Mouse (Mus musculus) stomach, embryonic 16.5 days (tissue): ENCODE data around the gene Ankmy1. TPM values are rescaled to one million over a fixed set of nuclear protein-coding genes. Genes with fewer than 3 reads are reported as not detected.

Experiments
- ATAC-seq: fragments of 200-750 bp; cut with Nextera tagmentation; 2 replicates; pipeline ENCODE4 v1.8.0; 2017; ENCODE audit warnings: moderate number of reproducible peaks, moderate TSS enrichment; ENCODE audit not compliant: insufficient read depth, low FRiP score
- H3K27ac ChIP-seq: fragments of 300-500 bp; sonication (generic); 2 replicates; pipeline ENCODE4 v1.5.1; 2014; ENCODE audit warnings: low read length
- H3K27me3 ChIP-seq: fragments of 300-500 bp; sonication (generic); 2 replicates; pipeline ENCODE4 v1.6.1; 2014; ENCODE audit warnings: low read length, control low read depth, mixed read lengths; ENCODE audit not compliant: control insufficient read depth, insufficient read depth
- H3K36me3 ChIP-seq: fragments of 300-500 bp; sonication (generic); 2 replicates; pipeline ENCODE4 v1.6.1; 2014; ENCODE audit warnings: low read length; ENCODE audit not compliant: control insufficient read depth, insufficient read depth
- H3K4me1 ChIP-seq: fragments of 300-500 bp; sonication (generic); 2 replicates; pipeline ENCODE4 v1.6.1; 2014; ENCODE audit warnings: low read length, control low read depth, mixed read lengths; ENCODE audit not compliant: control insufficient read depth, insufficient read depth
- H3K4me2 ChIP-seq: fragments of 300-500 bp; sonication (generic); 2 replicates; pipeline ENCODE4 v1.6.1; 2014; ENCODE audit warnings: low read depth, low read length, mixed read lengths
- H3K4me3 ChIP-seq: fragments of 300-500 bp; sonication (generic); replicated peaks from 2 replicates; pipeline ENCODE4 v1.5.1; 2014; ENCODE audit warnings: mild to moderate bottlenecking, low read length
- H3K9ac ChIP-seq: fragments of 300-500 bp; sonication (generic); 2 replicates; pipeline ENCODE4 v1.6.1; 2014; ENCODE audit warnings: low read length
- H3K9me3 ChIP-seq: fragments of 300-500 bp; sonication (generic); replicated peaks from 2 replicates; pipeline ENCODE4 v1.6.1; 2016; ENCODE audit warnings: low read length, control low read depth; ENCODE audit not compliant: control insufficient read depth
- WGBS: fragments of 180-500 bp; shearing (Covaris S2); extraction: QIAGEN DNeasy Blood & Tissue Kit; methylation state at CpG from one replicate; pipeline ENCODE4 v1.1.7; 2014; 5-methylcytosine and 5-hydroxymethylcytosine counted together
- polyA plus RNA-seq: library from polyadenylated mRNA; unstranded; fragments of >200 nt; fragmentation: Nextera tagmentation; extraction: Ambion mirVana; gene quantifications from 2 replicates; pipeline ENCODE4 v1.2.1, GENCODE M21; 2015

The Ankmy1 gene
- polyA plus RNA-seq, 1 experiment from 2014 or later: 0.23 TPM

DNA sequence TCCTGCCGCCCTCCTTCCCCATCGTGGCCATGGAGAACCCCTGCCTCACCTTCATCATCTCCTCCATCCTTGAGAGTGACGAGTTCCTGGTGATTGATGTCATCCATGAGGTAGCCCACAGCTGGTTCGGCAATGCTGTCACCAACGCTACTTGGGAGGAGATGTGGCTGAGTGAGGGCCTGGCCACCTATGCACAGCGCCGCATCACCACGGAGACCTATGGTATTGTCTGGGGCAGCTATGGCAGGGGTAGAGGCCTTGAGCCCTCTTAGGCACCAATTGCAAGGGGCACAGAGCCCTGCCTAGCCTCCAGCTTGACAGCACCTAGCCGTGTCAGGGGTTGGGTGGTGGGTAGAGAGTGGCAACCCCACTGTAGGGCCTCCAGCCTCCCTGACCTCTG lies 14.0 kb upstream of the Ankmy1 start:
- Histone ChIP-seq H3K4me1 (peaks cover 10% of the 10 kb centered on the region), H3K9me3 (no peaks in the 10 kb centered on the region), H3K9ac (no peak overlapping the region), H3K4me3 (no peak overlapping the region), H3K27ac (no peak overlapping the region), H3K36me3 (peaks cover 39% of the 10 kb centered on the region), H3K4me2 (no peak overlapping the region), H3K27me3 (no peaks in the 10 kb centered on the region)
- no peak for ATAC-seq
- WGBS: 95% methylated on average over 9 of the region's 9 CpGs

DNA sequence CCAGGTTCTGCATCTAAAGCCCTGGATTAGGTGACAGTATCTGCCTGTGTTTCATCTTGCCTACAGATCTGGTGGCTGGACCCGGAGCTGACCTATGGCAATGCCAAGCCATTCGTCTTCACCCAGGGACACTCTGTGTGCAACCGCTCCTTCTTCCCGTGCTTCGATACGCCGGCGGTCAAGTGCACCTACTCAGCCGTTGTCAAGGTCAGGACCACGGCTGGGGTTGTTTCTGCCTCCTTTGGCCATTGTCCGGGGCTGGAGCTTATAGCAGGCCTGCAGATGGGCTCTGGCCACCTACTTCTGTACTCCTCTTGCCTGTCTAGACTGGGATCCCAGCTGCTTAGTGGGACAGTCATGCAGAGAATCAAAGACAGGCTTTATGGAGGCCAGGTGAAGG lies 12.3 kb upstream of the Ankmy1 start:
- Histone ChIP-seq H3K4me2 (no peak overlapping the region), H3K4me3 (no peak overlapping the region), H3K27me3 (no peaks in the 10 kb centered on the region), H3K4me1 (peaks cover 14% of the 10 kb centered on the region), H3K9ac (no peak overlapping the region), H3K9me3 (no peaks in the 10 kb centered on the region), H3K36me3 (peaks cover 35% of the 10 kb centered on the region), H3K27ac (no peak overlapping the region)
- no peak for ATAC-seq
- WGBS: 90% methylated on average over 11 of the region's 11 CpGs

DNA sequence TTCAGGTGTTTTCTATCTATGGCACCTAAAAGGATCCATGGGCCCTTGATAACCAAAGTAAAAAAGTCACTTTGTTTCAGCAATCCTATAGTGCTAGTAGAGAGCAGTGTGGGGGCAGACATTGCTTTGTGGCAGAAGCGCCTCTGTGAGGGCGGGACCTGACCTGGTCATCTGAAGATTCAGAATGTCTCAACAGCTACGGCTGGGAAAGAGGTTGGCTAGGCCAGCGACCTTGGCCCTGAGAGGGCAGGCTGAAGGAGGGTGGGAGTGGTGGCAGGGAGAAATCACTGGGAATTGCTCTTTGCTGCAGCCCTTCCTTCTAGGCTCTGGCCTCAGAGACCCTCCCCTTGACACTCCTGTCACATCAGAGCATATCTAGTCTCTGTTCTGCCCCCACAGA lies 11.5 kb upstream of the Ankmy1 start:
- Histone ChIP-seq H3K9me3 (no peaks in the 10 kb centered on the region), H3K4me3 (no peak overlapping the region), H3K4me1 (peaks cover 18% of the 10 kb centered on the region), H3K27me3 (no peaks in the 10 kb centered on the region), H3K9ac (no peak overlapping the region), H3K27ac (no peak overlapping the region), H3K36me3 (peaks cover 29% of the 10 kb centered on the region), H3K4me2 (no peak overlapping the region)
- ATAC-seq: no peak
- WGBS: 76% methylated on average over 4 of the region's 4 CpGs

DNA sequence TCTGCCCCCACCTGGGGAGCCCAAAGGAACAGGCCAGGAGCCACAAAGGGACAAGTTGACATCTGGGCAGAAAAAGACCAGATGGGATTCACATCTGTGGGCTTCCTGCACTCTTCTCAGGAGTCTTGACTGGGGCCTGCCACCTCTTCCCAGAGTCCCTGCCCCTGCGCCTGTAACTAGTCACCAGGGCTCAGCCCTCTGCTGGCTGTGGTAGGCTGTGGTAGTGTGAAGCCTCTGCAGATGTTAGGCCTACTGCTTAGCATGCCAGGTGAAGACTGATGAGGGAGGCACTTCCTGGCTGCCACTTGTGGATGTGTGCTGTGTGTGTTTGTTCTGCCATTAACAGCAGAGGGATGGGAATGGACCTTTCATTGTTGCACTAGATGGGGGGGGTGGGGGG lies 9.6 kb upstream of the Ankmy1 start:
- H3K27ac ChIP-seq: peak overlapping the region; percentile 95; the same call in 1 of the 2 replicates

DNA sequence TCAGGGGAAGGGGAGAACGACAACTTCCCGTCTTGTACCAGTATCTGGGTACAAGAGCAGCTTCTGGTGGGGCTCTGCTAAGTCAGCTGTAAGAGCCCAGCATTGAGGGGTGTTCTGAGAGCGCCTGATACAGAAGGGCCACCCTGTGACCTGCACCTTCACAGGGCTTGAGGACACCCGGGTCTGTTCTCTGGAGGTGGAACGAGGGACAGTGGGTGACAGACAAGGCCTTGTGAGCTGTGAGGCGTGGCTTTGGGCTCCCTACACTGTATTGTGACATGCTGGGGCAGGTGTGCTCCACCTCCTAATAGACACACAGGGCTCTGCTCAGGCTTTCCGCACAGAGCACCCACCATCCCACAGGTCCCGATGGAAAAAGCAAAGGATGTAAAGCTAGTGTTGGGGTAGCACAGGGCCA lies 9.0 kb upstream of the Ankmy1 start:
- peak overlapping the region; percentile 88 for H3K4me3 ChIP-seq
- no peak for ATAC-seq

More for the DNA sequence above, 9.6 kb upstream of the Ankmy1 start:
- Histone ChIP-seq H3K9ac (peak overlapping the region; percentile 96), H3K36me3 (peaks cover 14% of the 10 kb centered on the region), H3K9me3 (no peaks in the 10 kb centered on the region), H3K27me3 (no peaks in the 10 kb centered on the region), H3K4me1 (peaks cover 25% of the 10 kb centered on the region), H3K4me2 (peak overlapping the region; percentile 98), H3K4me3 (peak overlapping the region; percentile 88)
- WGBS: 44% methylated on average over 1 of the region's 1 CpGs
- no peak for ATAC-seq

DNA sequence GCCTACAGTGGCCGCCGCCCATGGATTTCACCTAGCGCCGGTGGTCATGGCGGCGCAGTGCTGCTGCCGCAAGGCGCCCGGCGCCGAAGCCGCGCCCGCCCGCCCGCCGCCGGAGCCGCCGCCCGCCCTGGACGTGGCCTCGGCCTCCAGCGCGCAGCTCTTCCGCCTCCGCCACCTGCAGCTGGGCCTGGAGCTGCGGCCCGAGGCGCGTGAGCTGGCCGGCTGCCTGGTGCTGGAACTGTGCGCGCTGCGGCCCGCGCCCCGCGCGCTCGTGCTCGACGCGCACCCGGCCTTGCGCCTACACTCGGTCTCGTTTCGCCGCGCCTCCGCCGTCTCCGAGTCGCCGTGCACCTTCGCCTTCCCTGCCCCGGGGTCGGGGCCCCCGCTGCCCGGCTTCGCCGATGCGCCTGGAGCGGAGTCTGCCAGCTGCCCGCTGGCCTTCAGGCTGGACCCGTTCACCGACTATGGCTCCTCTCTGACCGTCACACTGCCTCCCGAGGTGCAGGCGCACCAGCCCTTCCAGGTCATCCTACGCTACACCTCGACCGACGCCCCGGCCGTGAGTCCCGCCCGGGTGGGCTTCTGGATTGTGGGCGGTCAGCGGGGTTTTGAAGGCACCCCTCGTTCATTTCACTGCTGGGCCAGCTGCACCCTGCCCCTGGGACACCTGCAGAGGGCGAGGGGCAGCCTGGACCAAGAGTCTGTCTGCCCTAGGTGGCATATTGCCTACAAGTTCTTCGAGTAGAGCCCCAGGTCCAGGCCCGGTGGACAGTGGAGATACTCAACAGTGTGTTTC lies 8.4 kb upstream of the Ankmy1 start:
- peaks cover 29% of the 10 kb centered on the region for H3K4me1 ChIP-seq
- under 1% methylated on average over 78 of the region's 85 CpGs for WGBS
- H3K9me3 ChIP-seq: no peaks in the 10 kb centered on the region
- peak overlapping the region; percentile 88 for H3K4me3 ChIP-seq
- H3K9ac ChIP-seq: peak overlapping the region; percentile 96
- H3K4me2 ChIP-seq: peak overlapping the region; percentile 98
- ATAC-seq: peak; percentile 14
- H3K27me3 ChIP-seq: no peaks in the 10 kb centered on the region
- peak overlapping the region; percentile 95 for H3K27ac ChIP-seq
- peaks cover 6% of the 10 kb centered on the region; the same call in 1 of the 2 replicates for H3K36me3 ChIP-seq

More for the DNA sequence above, 9.0 kb upstream of the Ankmy1 start:
- peak overlapping the region; percentile 95 for H3K27ac ChIP-seq
- H3K9ac ChIP-seq: peak overlapping the region; percentile 96
- H3K4me1 ChIP-seq: peaks cover 25% of the 10 kb centered on the region
- H3K4me2 ChIP-seq: peak overlapping the region; percentile 98
- H3K9me3 ChIP-seq: no peaks in the 10 kb centered on the region
- H3K36me3 ChIP-seq: peaks cover 12% of the 10 kb centered on the region; the same call in 1 of the 2 replicates
- 35% methylated on average over 8 of the region's 8 CpGs for WGBS
- no peaks in the 10 kb centered on the region for H3K27me3 ChIP-seq

DNA sequence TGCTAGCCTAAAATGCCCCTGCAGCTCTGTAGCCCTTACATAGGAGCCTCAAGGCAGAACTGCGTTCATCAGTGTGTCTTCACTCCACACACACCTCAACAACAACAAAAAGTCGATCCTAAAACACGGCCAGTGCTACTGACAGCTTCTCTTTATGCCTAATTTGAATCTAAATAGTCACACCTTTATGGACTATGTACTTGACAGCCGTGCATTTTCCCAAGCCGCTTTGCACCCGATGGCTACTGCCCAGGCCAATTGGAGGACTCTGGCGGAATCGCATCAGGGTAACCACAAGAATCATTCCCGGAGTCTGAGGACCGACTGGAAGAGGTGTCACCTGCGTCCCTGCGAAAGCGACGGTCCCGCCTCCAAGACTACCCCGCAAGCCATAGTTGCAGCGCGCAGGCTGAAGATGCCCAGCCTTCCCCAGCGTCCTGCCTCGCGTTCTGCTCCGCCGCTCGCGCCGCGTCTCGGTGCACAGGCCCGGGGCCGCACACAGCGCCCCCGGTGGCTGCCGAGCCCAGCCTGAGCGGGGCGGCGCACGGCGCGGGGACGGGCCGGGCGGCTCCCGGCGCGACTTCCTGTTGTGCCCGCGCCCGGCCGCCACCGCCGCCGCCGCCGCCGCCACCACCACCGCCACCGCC lies 7.7 kb upstream of the Ankmy1 start, which contains the start of gene Rnpepl1:
Gene Rnpepl1, plus strand, starts transcription at position 545 of the 647 bp plus-strand sequence.
- Histone ChIP-seq H3K4me3 (peak within 1 kb of the TSS; percentile 88), H3K4me1 (peaks cover 29% of the 10 kb centered on the region), H3K36me3 (no peaks in the 10 kb centered on the region), H3K27ac (peak within 1 kb of the TSS; percentile 95), H3K9me3 (no peaks in the 10 kb centered on the region), H3K27me3 (no peaks in the 10 kb centered on the region), H3K9ac (peak within 1 kb of the TSS; percentile 96), H3K4me2 (peak within 1 kb of the TSS; percentile 98)
- ATAC-seq: peak; percentile 71
- WGBS: under 1% methylated on average over 44 of the region's 57 CpGs

DNA sequence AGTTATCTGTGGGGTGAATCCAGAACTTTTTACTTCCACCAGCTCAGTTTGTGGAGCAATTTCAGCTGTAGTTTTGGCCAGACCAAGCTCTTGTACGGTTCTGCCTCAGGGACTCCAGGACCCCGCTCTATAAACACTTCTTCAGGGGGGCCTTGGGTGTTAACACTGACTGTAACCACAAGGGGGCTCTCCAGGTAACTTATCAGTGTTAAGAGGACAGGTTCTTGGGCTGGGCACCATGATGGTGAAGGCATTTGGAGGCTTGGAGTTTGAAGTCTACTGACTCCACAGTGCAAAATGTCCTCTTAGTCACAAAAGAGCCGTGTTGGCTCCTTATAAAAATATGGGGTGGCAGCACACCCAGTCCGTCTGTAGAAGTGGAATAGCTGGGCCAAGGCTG lies 6.4 kb upstream of the Ankmy1 start:
- Histone ChIP-seq H3K9ac (no peak overlapping the region), H3K4me1 (peaks cover 29% of the 10 kb centered on the region), H3K36me3 (no peaks in the 10 kb centered on the region), H3K9me3 (no peaks in the 10 kb centered on the region), H3K27ac (no peak overlapping the region), H3K4me3 (no peak overlapping the region), H3K27me3 (no peaks in the 10 kb centered on the region; the same call in 1 of the 2 replicates), H3K4me2 (no peak overlapping the region)
- no peak for ATAC-seq
- 61% methylated on average over 4 of the region's 4 CpGs for WGBS

DNA sequence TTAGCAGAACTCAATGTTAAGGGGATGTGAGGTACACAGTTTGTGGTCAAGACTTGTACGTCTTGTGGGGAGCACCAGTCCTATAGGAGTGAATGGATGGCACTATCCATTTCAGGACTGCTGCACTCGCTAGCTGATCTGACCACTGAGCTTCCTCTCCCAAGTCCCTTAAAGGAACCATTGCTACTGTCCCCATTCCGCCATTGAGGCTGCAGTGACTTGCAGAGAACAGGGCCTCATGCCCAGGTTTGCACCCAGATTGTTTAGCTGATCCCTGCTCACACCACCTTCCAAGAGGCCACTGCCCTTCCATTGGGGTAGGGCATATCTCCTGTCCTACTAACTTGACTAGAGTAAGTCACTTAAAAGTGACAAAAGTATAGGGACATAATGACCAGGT lies 6.0 kb upstream of the Ankmy1 start:
- ATAC-seq: no peak
- 88% methylated on average over 3 of the region's 3 CpGs for WGBS
- Histone ChIP-seq H3K9ac (no peak overlapping the region), H3K4me1 (peaks cover 29% of the 10 kb centered on the region), H3K36me3 (no peaks in the 10 kb centered on the region), H3K9me3 (no peaks in the 10 kb centered on the region), H3K4me2 (no peak overlapping the region), H3K4me3 (no peak overlapping the region), H3K27ac (no peak overlapping the region), H3K27me3 (no peaks in the 10 kb centered on the region; the same call in 1 of the 2 replicates)
